Mouse (Mus musculus) layer of hippocampus, postnatal 36 days (tissue): ENCODE results near the gene Cisd3. TPM values are rescaled to one million over a fixed set of nuclear protein-coding genes. Genes with fewer than 3 reads are reported as not detected.
"Not testable (repeated sequence)": the region's sequence is repeated elsewhere in the genome, so short reads cannot be mapped to it uniquely, and the experiment has no call there.

Experiments used
- DNase-seq, 2 experiments: peaks; one replicate each; pipeline ENCODE4 v3.0.0; 2022
- total RNA-seq, 2 experiments: library from RNA; stranded (reverse); gene quantifications; 2 replicates each; pipeline ENCODE4 v1.2.3; 2021

Gene Cisd3
- total RNA-seq, 2 experiments from 2014 or later = 52.8 to 58.2 TPM

DNA sequence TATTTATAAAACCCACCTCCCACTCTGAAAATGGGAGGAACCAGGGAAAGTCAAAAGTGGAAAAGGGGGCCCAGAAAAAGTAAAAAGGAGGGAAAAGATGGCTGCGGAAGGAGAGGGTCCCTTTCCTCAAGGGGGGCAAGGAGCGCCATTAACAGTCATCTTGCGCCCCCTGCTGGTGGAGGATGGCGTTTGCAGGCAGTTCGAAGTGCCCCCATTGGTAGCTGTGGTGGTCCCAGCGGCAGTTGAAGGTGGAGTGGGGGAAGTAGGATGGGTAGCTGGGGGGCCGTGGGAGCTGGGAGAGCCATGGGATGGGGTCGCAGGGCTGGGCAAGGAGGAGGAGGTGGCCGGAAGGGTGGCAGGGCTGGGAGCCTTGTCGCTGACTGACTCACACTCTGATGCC, 4.2 kb downstream of the Cisd3 start:
- no peak for DNase-seq

DNA sequence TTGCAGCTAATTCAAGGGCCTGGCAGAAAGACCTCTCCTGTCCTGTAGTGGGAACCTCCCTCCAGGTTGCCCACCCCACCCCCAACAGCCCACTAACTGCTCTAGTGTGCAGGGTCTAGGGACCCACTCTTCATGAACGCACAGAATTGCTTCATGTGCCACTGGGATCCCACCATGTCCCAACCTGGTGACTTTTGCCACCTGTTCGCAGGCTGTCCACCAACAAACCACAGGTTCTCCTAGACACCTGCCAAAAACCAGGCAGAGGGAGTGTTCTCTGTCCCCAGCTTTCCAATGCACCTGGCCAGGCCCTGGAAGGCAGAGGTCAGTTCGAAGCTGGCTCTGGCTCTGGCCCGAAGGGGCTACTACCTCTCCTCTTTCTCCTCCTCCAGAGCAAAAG, 8.8 kb downstream of the Cisd3 start:
- no peak for DNase-seq

DNA sequence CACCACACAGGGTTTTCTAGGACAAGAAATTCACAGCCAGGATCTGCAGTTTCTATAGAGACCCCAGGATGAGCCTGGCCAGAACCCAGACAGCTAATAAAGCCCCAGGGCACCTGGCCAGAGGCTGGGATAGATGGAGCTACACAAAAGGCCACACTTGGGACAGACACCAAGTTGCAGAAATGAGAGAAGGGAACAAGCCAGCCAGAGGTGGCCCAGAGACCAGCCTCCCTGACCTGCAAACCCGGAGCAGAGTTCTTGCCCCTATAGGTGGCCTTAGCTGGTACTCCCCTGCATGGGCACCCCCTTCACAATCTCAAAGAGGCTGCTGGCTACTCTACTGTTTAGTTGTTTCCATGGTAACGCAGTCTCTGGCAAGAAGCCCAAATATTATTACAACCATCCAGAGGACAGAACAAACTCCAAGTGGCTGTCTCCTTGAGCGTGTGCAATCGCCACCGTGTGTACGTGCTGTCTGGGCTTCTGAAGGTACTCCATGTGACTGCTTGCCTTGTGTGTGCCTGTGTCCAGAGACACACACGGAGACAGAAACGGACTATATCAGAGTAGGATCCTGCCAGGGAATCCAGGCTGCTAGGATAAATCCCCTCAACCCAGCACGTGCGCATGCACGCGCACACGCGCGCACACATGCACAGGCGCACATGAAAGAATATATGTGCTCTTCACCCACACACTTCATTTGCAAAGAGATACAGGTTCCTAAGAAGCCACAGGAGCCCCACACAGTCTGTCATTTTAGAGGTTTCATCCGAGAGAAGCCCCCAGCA, 9.5 kb downstream of the Cisd3 start:
- DNase-seq = peak; percentile 53 to 56

DNA sequence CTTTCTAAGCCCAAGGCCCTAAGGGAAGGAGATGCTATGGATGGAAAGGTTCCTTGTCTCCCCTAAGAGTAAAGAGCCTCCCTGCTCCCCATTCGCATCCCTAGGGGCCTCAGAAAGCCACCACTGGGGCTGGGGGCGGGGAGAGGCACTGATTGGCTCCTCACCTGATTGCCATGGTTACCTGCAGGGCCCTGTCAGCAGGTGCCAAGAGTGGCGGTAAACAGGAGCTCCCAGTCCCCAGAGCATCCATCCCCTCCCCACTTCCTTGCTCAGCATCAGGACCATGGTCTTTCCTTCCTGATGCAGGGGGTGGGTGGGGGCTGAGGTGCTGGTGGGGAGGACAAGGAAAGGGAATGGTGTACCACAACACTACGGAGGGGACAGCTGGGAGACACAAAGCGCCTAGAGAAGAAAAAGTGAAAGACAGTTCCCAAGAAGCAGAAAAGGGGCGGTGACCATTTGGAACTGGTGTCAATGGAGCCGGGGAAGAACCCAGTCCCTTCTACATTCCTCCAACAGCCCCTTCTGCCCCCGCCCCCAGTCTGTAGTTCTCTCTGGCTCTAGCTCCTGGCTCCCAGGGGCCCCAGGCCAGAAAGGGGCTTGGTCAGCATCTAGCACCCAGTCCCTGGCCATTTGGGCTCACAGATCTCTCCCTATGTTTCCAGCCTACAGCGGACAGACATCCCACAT, 10.2 kb downstream of the Cisd3 start:
- no peak for DNase-seq

DNA sequence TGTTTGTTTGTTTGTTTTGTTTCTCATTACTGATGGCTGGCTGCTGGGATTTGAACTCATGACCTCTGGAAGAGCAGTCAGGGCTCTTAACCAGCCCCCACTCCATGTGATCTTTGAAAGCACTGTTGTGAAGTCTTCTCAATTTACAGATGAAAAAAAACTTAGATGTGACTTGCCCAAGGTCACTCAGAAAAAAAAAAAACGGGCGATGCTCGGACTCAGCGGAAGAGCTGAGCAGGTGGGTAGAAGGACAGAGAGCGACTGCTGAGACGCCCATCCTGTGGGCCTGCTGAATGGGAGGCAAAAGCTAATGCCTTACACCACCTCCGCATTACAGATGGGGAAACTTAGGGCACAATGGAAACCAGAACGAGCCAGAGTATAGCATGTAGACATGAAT, 11.0 kb downstream of the Cisd3 start:
- DNase-seq = no peak

DNA sequence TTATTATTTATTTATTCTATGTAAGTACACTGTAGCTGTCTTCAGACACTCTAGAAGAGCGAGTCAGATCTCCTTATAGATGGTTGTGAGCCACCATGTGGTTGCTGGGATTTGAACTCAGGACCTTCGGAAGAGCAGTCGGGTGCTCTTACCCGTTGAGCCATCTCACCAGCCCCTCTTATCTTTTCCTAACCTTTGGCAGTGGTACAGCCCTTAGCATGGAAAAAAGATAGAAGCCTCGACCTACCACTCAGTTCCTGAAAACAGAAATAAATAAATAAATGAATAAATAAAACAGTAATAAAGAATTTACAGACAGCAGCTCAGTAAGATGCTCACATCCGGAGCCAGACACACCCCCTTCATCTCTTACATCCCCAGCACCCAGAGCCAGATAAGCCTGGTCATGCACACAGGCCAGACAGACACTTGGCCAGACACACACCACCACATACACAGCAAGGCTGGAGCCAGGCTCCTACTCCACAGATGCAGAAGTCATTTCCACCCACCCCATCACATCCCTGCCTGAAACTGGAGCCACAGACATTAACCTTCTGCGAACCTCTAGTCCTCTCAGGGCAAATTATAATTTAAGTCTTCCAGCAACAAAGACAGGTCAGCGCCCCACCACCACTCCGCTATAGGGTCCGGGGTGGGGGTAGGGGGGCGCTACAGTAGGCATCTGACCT, 11.7 kb downstream of the Cisd3 start:
- no peak for DNase-seq

DNA sequence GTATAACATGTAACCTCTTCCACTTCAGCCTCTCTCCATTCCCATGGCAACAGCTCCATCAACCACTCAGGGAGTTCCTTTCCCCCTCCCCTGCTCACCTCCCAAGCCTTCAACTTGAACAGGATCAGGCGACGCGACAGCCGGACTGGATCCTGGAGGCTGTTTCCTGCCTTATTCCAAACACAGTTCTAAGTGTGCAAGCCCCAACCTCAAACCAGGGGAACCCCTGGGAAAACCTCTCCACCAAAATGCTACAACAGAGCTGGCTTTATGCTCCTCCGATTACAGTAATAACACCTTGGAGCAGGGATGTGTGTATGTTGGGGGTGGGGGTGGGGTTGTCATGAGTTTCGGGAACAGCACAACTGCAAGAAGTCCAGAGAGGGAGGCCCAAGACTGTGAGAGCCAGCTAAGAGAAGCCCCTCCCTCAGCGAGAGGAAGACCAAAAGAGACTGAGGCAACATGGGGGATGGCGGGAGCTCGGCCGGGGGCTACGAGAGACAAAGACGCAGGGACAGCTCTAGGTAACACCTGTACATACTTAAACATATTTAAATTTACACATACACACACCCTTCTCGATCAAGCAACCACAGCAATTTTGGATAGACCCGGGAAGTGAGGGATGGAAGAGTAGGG, 12.4 kb downstream of the Cisd3 start:
- no peak for DNase-seq

DNA sequence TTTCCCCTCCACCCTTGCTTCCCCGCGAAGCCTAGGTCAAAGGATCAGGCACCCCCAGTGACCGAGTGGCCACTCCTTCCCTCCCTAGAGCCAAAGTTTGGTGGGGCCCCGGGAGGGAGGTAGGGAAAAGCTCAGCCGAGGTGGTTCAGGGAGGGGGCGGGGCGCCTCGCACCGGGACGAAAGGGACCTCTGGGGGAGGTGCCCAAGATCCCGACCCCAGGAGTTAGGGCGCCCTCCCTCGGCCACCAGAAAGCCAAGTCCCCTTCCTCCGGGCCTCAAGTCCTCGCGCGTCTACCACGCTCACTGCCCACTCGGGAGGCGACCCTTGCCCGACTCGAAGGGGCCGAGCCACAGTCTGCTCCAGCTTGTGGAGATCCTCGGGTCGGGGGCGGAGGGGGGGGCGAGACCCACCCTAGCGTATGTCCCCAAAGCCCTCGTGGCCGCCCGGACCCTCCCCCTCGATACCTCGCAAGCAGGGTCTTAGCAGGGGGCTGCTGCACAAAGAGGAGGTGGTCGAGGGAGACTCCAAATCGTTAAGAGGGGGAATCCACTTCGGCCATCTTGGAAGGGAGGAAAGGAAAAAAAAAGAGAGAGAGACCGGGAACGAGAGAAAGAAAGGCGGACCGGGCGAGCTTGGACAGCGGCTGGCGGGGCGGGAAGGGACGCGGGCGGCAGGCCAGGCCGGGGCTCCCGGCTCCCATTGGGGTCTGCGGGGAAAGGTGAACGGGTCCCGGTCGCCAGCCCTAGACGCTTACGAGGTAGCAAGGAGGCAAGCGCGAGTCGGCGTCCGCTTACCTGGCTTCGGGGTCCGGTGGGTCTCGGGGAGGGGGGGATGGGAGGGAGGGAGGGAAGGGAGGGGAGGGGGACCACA, 13.3 kb downstream of the Cisd3 start:
- peak in 1 of 2 experiments; percentile 51 for DNase-seq

DNA sequence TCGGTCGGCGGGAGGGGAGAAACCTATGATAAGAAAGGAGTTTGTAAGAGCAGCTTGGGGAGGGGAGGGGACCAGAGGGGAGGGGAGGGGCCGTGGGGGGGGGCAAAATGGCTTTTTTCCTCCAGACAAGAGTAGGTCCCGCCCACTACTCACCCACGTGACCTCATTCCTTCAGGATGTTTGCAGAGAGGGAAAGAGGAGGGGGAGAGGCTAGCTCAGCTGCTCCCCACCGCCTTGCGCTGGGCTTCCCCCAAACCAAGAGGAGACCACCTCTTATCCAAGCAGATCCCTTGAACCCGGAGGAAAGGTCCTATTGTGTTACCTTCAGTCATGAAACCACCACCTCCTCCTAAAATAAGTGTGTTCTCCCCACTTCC, 14.0 kb downstream of the Cisd3 start:
- peak; percentile 60 to 66 for DNase-seq

DNA sequence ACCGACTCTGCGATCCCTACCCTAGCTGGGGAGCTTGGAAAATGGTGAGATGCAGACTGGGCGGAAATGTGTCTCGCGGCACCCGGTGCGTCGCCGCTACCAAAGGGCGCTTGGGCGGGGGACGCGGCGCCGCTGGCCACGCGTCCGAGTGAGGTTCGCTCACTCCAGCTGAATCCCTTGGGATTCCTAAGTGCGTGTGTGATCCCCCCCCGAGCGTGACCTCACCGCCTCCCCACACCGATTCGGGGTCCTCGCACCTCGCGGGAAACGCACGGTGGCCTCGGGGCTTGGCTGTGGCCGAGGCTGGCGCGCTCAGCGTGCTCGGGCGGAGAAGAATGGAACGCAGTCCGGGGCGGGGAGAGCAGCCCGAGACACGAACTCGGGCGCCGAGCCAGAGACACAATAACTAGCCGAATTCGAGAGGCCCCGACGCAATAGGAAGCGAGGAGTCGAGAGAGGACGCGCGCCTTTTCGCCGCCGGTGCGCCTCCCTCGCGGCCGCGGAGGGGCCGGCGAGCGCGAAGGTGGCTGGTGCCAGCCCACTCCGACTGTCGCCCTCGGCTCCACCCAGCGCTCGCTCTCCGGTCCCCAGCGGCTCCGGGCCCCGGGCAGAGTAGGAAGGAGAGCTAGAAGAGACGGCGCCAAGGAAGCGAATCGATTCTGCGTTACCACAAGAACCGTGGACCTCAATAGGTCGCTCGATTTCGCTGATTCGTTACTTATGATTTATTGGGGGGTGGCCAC, 14.5 kb downstream of the Cisd3 start, which contains the start of gene Pcgf2:
Gene Pcgf2 (minus strand): TSS at position 495 of the 743 bp plus-strand sequence.
- peak; percentile 53 to 58 for DNase-seq

DNA sequence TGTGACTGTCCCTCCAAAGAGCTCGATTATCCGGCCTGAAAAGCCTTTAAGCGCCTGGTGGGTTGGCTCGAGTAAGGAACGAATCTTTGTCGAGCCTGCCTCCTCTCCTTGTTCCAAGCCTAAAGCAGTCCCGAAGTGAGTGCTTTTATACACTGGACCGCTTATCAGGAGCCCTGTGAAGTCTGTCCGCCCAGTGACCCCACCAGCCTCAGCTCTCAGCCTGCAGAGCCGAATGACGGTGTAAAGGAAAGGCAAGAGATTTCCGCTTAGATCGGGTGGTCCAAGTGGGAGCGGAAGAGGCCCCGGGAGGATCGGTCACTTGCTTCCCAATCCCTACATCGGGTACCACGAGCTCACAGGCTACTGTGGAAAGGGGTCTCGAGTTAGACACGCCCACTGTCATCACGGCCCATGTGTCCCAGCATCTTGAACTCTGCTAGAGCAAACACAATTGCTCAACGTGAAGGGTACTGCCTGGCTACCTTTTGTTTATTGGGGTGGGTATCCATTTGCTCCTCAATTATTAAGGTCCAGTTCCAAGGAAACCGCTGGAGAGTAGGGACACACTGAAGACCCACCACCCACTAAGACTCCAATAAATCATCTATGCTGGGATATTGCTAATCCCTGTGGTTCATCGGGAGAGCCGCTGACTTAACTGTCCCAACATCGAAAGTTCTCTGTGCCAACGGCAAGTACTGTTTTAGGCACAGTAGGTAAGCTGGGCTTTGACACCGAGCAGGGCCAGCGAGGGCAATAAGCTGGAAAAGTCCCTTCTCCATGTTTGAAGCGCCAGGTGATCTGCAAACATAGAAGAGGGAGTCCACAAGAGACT, 15.3 kb downstream of the Cisd3 start:
- no peak for DNase-seq

DNA sequence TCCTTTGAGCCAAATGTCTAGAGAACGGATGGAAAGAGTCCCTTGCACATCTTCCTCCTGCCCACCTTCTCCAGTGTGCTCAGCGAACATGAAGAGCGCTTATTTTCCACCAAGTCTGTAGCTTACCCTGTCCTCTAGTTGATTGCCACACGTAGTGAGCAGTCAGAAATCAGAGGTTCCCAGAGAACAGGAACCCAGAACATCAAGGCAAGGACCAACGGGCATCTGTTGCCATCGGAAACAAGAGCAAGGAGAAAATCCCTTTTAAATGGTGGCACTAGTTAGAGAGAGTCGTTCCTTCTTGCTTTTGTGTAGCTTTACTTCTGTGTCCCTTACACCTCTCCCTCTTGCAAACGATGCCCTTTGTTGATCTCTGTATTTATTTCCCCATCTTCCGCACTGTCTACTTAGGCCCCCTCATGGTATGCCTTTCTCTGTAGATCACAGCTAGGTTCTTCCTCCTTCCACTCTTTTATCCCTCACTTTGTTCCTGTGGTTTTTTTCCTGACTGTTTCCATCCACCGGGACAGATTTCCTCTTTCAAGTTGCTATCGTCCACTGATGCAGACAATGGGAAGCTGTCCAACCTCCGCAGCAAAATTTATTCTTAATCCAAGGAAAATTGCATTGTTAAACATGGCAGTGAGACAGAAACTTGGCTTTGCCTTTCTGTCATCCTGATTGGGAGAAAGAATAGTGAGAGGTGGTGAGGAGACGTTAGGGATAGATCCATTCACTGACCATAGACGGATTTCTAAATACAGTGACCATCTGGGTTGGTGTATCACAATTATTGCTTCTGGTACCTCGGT, 16.2 kb downstream of the Cisd3 start:
- DNase-seq = no peak

DNA sequence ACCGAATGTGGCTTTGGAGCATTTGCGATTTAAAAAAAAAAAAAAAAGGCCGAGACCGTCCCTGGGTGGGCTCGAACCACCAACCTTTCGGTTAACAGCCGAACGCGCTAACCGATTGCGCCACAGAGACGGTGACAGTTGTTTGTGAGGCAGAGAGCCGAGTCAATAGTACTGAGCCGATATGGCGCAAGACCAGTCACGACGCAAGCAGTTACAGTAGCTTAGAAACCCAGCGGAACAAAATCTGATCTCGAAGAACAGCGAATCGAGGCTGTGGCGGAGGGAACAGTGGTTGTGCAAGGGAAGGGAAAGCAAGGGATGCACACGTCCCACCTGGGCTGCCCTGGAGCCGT, 16.7 kb downstream of the Cisd3 start:
- peak; percentile 87 to 91 for DNase-seq

DNA sequence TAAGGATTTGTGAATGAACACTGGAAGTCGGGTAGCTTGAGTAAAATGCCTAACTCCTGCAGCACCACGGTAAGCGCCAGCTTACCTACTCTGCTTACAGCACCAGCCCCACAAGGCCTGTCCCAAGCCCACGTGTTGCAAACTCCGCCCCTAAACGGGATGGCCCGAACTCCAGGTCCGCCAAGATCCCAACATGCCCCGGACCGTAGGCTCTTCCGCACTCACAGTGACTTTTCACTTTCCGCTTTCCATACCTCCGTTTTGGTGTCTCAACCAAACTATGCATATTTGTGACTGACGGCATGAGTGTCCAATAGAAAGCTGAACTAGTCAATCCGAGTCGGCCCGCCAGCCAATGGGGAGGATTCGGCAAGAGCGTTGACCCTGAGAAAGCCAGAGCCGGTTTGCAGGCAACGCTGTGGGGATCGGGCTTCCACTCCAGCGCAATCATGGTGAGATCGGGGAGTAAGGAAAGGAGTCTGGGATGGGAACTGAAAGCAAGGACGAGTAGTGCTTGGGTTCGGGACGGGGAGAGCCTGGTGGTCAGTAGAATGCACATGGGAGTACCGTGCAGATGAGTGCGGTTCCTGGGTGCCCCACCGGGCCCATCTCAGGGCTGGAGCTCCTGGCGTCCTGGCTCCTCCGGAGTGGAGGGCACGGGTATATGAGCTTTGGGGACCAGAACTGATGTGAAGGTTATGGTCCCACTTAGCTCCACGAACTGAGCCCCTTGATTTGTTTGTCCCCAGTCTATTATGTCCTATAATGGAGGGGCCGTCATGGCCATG, 17.6 kb downstream of the Cisd3 start, which contains the start of gene Psmb3:
Gene Psmb3 (plus strand): TSS at position 361 of the 788 bp plus-strand sequence.
- peak; percentile 97 to 99 for DNase-seq

DNA sequence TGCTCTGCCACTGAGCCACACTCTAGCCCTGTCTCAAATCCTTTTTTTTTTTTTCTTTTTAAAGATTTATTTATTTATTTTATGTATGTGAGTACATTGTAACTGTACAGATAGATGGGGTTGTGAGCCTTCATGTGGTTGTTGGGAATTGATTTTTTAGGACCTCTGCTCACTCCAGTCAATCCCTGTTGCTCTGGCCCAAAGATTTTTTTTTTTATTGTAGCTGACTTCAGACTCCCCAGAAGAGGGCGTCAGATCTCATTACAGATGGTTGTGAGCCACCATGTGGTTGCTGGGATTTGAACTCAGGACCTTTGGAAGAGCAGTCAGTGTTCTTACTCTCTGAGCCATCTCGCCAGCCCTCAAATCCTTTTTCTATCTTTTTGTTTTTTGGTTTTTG, 24.4 kb downstream of the Cisd3 start:
- DNase-seq = not testable (repeated sequence)

DNA sequence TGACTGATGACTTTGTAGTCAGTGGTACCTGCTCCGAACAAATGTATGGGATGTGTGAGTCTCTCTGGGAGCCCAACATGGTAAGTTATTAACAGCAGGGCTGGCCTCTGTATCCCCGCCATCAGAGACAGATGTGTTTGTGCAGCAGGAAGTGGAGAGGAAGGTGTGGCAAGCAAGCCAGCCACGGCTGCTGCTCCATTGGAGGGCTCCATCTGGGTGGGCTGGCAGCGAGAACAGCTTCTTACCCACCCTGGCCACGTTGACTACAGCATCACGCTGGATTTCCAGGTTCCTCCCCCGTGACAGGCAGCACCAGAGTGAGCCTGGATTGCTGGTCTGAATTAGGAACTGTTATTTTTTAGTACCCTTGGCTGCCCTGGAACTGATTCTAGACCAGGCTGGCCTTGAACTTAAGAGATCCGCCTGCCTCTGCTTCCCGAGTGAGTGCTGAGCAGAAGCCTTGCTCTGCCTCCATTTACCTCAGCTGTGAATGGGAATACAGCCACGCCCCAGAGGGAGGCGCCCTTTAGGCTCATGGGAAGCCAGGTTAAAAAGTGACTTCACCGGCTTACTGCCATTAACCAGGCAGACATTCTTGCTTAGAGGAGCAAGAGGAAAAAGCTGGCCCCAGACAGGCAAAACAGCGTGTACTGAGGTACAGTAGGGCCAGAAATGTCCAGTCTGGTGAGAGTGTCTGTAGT, 25.7 kb downstream of the Cisd3 start:
- no peak for DNase-seq

DNA sequence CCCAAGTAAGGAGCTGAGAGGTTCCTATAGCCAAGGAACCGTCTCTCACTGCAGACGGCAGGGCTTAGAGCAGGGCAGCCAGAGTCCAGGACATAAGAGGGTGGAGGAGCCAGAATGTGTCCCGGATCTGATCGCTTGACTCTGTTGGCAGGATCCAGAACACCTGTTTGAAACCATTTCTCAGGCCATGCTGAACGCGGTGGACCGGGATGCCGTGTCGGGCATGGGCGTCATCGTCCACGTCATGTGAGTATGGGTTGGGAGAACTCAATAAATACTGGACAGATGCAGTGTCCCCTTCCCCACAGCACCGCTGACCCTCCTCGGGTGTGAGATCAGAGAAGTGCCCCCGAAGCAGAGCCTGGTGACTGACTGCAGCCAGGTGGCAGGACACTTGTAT, 26.7 kb downstream of the Cisd3 start:
- no peak for DNase-seq

DNA sequence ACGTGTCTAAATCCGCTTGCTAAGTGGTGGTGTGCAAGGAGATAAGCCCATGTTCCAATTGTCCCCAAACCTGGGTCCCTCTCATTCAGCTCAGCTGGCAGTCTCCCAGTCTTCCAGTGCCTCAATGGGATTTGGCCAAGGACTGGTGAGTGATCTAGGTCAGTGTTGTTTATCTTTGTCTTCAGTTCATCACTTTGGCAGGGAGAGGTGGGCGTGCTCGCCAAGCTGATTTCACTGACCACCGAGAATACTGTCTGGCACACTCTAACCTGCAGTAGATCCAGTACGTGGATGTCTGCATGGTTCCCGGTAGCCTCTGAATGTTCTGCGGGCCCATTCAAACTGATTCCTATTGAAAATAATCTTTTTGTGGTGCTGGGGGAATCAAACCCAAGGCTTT, 28.3 kb downstream of the Cisd3 start:
- DNase-seq = no peak
